Mouse (Mus musculus) CH12.LX (cell line): ENCODE results near the gene Adgrg6. TPM values are rescaled to one million over a fixed set of nuclear protein-coding genes. Genes with fewer than 3 reads are reported as not detected.

Source experiments
- DNase-seq: peaks from one replicate; pipeline ENCODE4 v3.0.0-alpha.2; 2013; ENCODE audit errors: extremely low read depth
- H3K27ac ChIP-seq: 2 replicates; pipeline ENCODE4 v1.5.1; 2012; ENCODE audit warnings: low read depth, mild to moderate bottlenecking, control low read depth, moderate library complexity; ENCODE audit not compliant: insufficient read depth
- H3K27me3 ChIP-seq: replicated peaks from 2 replicates; pipeline ENCODE3; 2012; ENCODE audit warnings: inconsistent platforms
- H3K36me3 ChIP-seq, 2 experiments: replicated peaks in 1 of 2; 2 replicates each; pipeline versions ENCODE3 to v1.6.1; 2012; ENCODE audit warnings: inconsistent platforms in 1 of 2, low read length in 1 of 2, mild to moderate bottlenecking in 1 of 2, mixed read lengths in 1 of 2, moderate library complexity in 1 of 2; ENCODE audit not compliant: control insufficient read depth in 1 of 2, insufficient read depth in 1 of 2
- H3K4me1 ChIP-seq, 2 experiments: 2 replicates each; pipeline ENCODE4 v1.6.1; 2012; ENCODE audit warnings: inconsistent platforms in 1 of 2, moderate library complexity in 1 of 2; ENCODE audit not compliant: insufficient read depth in 2 of 2, control insufficient read depth in 1 of 2
- H3K4me2 ChIP-seq: 2 replicates; pipeline ENCODE4 v1.6.1; 2012; ENCODE audit warnings: low read depth, mild to moderate bottlenecking, control low read depth; ENCODE audit not compliant: poor library complexity, insufficient read depth, severe bottlenecking
- H3K4me3 ChIP-seq, 3 experiments: fragments of 150-350 bp in 1 of 3; sonication (generic) in 1 of 3; replicated peaks in 1 of 3; 2 replicates each; pipeline versions ENCODE3 to v1.5.1; 2011 to 2012; ENCODE audit warnings: low read depth in 2 of 3, low read length in 2 of 3, mild to moderate bottlenecking in 2 of 3, moderate library complexity in 2 of 3, control low read depth in 1 of 3, improper control_type of control experiment in 1 of 3, inconsistent platforms in 1 of 3, mixed read lengths in 1 of 3; ENCODE audit not compliant: poor library complexity in 1 of 3
- H3K79me2 ChIP-seq: replicated peaks from 2 replicates; pipeline ENCODE4 v1.6.1; 2012; ENCODE audit warnings: mild to moderate bottlenecking, moderate library complexity; ENCODE audit not compliant: control insufficient read depth, poor library complexity, insufficient read depth, severe bottlenecking; ENCODE audit errors: extremely low read depth
- H3K9ac ChIP-seq: 2 replicates; pipeline ENCODE4 v1.6.1; 2012; ENCODE audit warnings: low read depth, mild to moderate bottlenecking, control low read depth, moderate library complexity; ENCODE audit not compliant: insufficient read depth
- H3K9me3 ChIP-seq: replicated peaks from 2 replicates; pipeline ENCODE3; 2012; ENCODE audit warnings: low read length, inconsistent platforms, mixed read lengths
- BHLHE40 ChIP-seq: IDR thresholded peaks from 2 replicates; pipeline ENCODE4 v1.6.1; 2011; ENCODE audit warnings: mild to moderate bottlenecking, low read depth, low read length, improper control_type of control experiment
- CHD1 ChIP-seq: IDR thresholded peaks from 2 replicates; pipeline ENCODE4 v1.6.1; 2012; ENCODE audit warnings: low read depth, low read length, improper control_type of control experiment, inconsistent platforms
- CHD2 ChIP-seq: IDR thresholded peaks from 2 replicates; pipeline ENCODE4 v1.6.1; 2011; ENCODE audit warnings: low read length, improper control_type of control experiment
- E2F4 ChIP-seq: IDR thresholded peaks from 2 replicates; pipeline ENCODE4 v1.6.1; 2011; ENCODE audit warnings: low read depth, low read length, improper control_type of control experiment; ENCODE audit not compliant: insufficient replicate concordance
- ELF1 ChIP-seq: IDR thresholded peaks from 2 replicates; pipeline ENCODE4 v1.6.1; 2014; ENCODE audit warnings: low read depth, mild to moderate bottlenecking, inconsistent platforms, low read length, improper control_type of control experiment
- GABPA ChIP-seq: IDR thresholded peaks from 2 replicates; pipeline ENCODE4 v1.6.1; 2012; ENCODE audit warnings: low read depth, low read length, improper control_type of control experiment, inconsistent platforms; ENCODE audit not compliant: insufficient replicate concordance
- IRF4 ChIP-seq: IDR thresholded peaks from 2 replicates; pipeline ENCODE4 v1.6.1; 2014; ENCODE audit warnings: low read depth, mild to moderate bottlenecking, inconsistent platforms, low read length, improper control_type of control experiment
- JUND ChIP-seq: conservative IDR thresholded peaks from 2 replicates; pipeline ENCODE4 v1.6.1; 2011; ENCODE audit warnings: low read depth, low read length, improper control_type of control experiment
- MAFK ChIP-seq: IDR thresholded peaks from 2 replicates; pipeline ENCODE4 v1.6.1; 2011; ENCODE audit warnings: low read length, improper control_type of control experiment; ENCODE audit not compliant: insufficient replicate concordance
- MXI1 ChIP-seq: IDR thresholded peaks from 2 replicates; pipeline ENCODE4 v1.6.1; 2011; ENCODE audit warnings: mild to moderate bottlenecking, low read depth, low read length, improper control_type of control experiment
- MYC ChIP-seq: IDR thresholded peaks from 2 replicates; pipeline ENCODE4 v1.6.1; 2011; ENCODE audit warnings: low read depth, mild to moderate bottlenecking, improper control_type of control experiment, low read length
- NELFE ChIP-seq: IDR thresholded peaks from 2 replicates; pipeline ENCODE4 v1.6.1; 2011; ENCODE audit warnings: low read depth, low read length, improper control_type of control experiment
- POLR2A ChIP-seq: IDR thresholded peaks from 2 replicates; pipeline ENCODE4 v1.6.1; 2011; ENCODE audit warnings: low read depth, mild to moderate bottlenecking, improper control_type of control experiment, low read length
- POLR2AphosphoS2 ChIP-seq: IDR thresholded peaks from 2 replicates; pipeline ENCODE4 v1.6.1; 2011; ENCODE audit warnings: low read depth, low read length, improper control_type of control experiment
- RCOR1 ChIP-seq: conservative IDR thresholded peaks from 2 replicates; pipeline ENCODE4 v1.6.1; 2012; ENCODE audit warnings: low read depth, mild to moderate bottlenecking, inconsistent platforms, low read length, improper control_type of control experiment
- SIN3A ChIP-seq: IDR thresholded peaks from 2 replicates; pipeline ENCODE4 v1.6.1; 2012; ENCODE audit warnings: low read length, improper control_type of control experiment, inconsistent platforms
- ZKSCAN1 ChIP-seq: IDR thresholded peaks from 2 replicates; pipeline ENCODE4 v1.6.1; 2012; ENCODE audit warnings: low read depth, inconsistent platforms, low read length, improper control_type of control experiment, borderline replicate concordance
- ZMIZ1 ChIP-seq: IDR thresholded peaks from 2 replicates; pipeline ENCODE4 v1.6.1; 2012; ENCODE audit warnings: low read depth, mild to moderate bottlenecking, inconsistent platforms, low read length, improper control_type of control experiment
- dilution Hi-C: fragments of 300-500 bp; cut with MboI; formaldehyde crosslinking; loops from 2 replicates; pipeline ENCODE4 v1.14.3; 2020; ENCODE audit warnings: low sequenced_read_pairs; ENCODE audit not compliant: extremely low pct_unique_long_range_greater_than_20kb, extremely low pct_ligation_motif_present
- in situ Hi-C: fragments of 300-500 bp; cut with MboI; formaldehyde crosslinking; loops from 3 replicates; pipeline ENCODE4 v1.14.3; 2019; ENCODE audit warnings: low sequenced_read_pairs, low pct_ligation_motif_present, low pct_unique_long_range_greater_than_20kb, mixed read lengths
- polyA plus RNA-seq: library from polyadenylated mRNA; unstranded; fragments of >175 nt; gene quantifications from 2 replicates; pipeline ENCODE4 v1.2.1, GENCODE M21; 2012; ENCODE audit warnings: low read depth; ENCODE audit not compliant: insufficient read length
- total RNA-seq, 2 experiments: library from RNA; depleted of rRNA; stranded (reverse); fragments of 300-350 nt in 1 of 2; fragments of >200 nt in 1 of 2; gene quantifications; 2 replicates each; pipeline ENCODE4 v1.2.3; 2012 to 2014

Gene Adgrg6
- total and polyA plus RNA-seq, 3 experiments, result not detected

DNA sequence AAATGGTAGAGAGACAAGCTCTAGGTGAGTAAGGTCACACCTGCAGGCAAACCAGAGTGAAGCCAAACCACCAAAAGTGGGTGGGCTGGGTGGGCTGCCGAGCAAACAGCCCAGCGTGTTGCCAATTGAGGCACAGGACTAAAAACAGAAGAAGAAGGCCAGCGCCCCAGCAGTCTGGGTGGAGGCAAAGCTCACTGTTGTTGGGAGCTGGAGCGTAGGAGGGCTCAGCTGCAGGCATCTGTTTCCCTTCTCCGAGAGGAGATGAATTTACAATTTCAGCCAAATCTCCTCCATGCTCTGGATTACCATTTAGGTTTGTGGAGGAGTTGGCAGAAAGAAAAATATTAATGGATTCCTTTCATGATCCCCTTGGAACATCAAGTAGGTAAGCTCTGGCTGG lies 64.5 kb downstream of the Adgrg6 start:
- no peak overlapping the region for H3K27ac ChIP-seq
- H3K27me3 ChIP-seq, result no peaks in the 10 kb centered on the region
- no peak for TF ChIP-seq E2F4
- TF ChIP-seq ELF1, result no peak
- TF ChIP-seq SIN3A, result no peak
- no peak for TF ChIP-seq MXI1
- TF ChIP-seq GABPA, result no peak
- TF ChIP-seq POLR2A, result no peak
- no peak for TF ChIP-seq JUND
- TF ChIP-seq BHLHE40, result no peak
- DNase-seq, result no peak
- no peak overlapping the region for H3K4me2 ChIP-seq
- no peaks in the 10 kb centered on the region for H3K9me3 ChIP-seq
- dilution Hi-C loops (no loop called here), in situ Hi-C loops (no loop called here)
- no peaks in the 10 kb centered on the region for H3K79me2 ChIP-seq
- no peaks in the 10 kb centered on the region for H3K36me3 ChIP-seq
- H3K4me3 ChIP-seq, result no peak overlapping the region
- peaks cover 0 to 28% of the 10 kb centered on the region in 2 experiments; a peak in 2 of 4 replicates for H3K4me1 ChIP-seq
- no peak overlapping the region for H3K9ac ChIP-seq

DNA sequence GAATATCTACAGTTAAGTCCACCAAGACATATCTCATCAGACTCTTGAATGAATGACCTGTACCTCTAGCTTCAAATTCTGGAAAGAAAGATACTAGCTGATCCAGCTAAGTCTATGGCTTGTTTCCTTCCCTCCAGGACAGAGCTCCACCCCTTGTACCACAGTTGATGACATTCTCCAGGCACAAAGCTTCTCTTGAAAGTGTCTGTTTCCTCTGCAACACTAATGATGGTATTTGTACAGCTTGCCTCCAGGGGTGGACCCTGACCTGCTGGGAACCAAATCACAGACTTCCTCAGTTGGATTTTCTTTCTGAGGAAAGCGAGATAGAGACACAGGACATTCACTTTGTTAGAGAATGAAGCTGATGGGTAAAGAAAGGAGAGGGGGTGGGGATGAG lies 69.1 kb downstream of the Adgrg6 start:
- Histone ChIP-seq H3K36me3 (no peaks in the 10 kb centered on the region), H3K9me3 (no peaks in the 10 kb centered on the region), H3K27me3 (no peaks in the 10 kb centered on the region), H3K79me2 (no peaks in the 10 kb centered on the region), H3K4me1 (peaks cover 10 to 43% of the 10 kb centered on the region in 2 experiments), H3K4me2 (no peak overlapping the region), H3K27ac (no peak overlapping the region), H3K9ac (no peak overlapping the region), H3K4me3 (no peak overlapping the region)
- dilution Hi-C loops (no loop called here), in situ Hi-C loops (no loop called here)
- no peak for DNase-seq
- TF ChIP-seq BHLHE40, result no peak
- TF ChIP-seq RCOR1, result no peak
- no peak for TF ChIP-seq ZMIZ1
- TF ChIP-seq SIN3A, result no peak
- no peak for TF ChIP-seq POLR2AphosphoS2
- no peak for TF ChIP-seq MAFK
- no peak for TF ChIP-seq MYC
- no peak for TF ChIP-seq CHD1
- TF ChIP-seq NELFE, result no peak
- no peak for TF ChIP-seq IRF4
- TF ChIP-seq ZKSCAN1, result no peak
- TF ChIP-seq CHD2, result no peak
